8 mouse cellular contexts compared by ENCODE assay signal in genomic region chr11:60935326-60935974, GRCm38 (mm10). TPM values are rescaled to one million over a fixed set of nuclear protein-coding genes. Genes with fewer than 3 reads are reported as not detected.
DNase-seq lines count a peak whose midpoint lies in the region; ATAC-seq lines count a peak whose summit lies in the region.

No protein-coding gene starts in this region.

- intact Hi-C loops in heart, postnatal 14 days (cut with DNase I) = no loop called here
- intact Hi-C loops in left cerebral cortex, postnatal 36 days (cut with DNase I) = no loop called here

- no peak overlapping the region for H3K4me3 ChIP-seq in hindbrain, embryonic 11.5 days (ENCODE audit: low read depth, low read length)

- no peak overlapping the region for H3K9ac ChIP-seq in hindbrain, embryonic 11.5 days (ENCODE audit: low read depth, low read length)

- no peak overlapping the region for H3K4me2 ChIP-seq in hindbrain, embryonic 11.5 days (replicated peaks; ENCODE audit: low read depth, low read length)

- WGBS in hindbrain, embryonic 11.5 days = 88% methylated on average over 7 of the region's 7 CpGs

- DNase-seq in 3T3-L1 (ENCODE audit: low read depth, low spot score) = peak; percentile 94
- peak; percentile 86 for DNase-seq in Muller cell, postnatal 12 days (ENCODE audit: inconsistent ontology term)
- peak; percentile 66 to 71 for DNase-seq in heart, postnatal 14 days
- DNase-seq in left cerebral cortex, postnatal 36 days (ENCODE audit: low spot score in 2 of 2) = peak; percentile 53 to 60
- peak; percentile 65 for DNase-seq in thymus, postnatal 25 days
- no peak for DNase-seq in hindbrain, embryonic 11.5 days (ENCODE audit: low spot score)

- ATAC-seq in erythroblast, adult 5-6 weeks (replicated peaks; ENCODE audit: low FRiP score, poor library complexity, severe bottlenecking) = peak; percentile 80
- peak; percentile 80 for ATAC-seq in megakaryocyte-erythroid progenitor cell, adult 5-6 weeks (replicated peaks; ENCODE audit: low FRiP score, low TSS enrichment, poor library complexity, severe bottlenecking)
- ATAC-seq in hindbrain, embryonic 11.5 days (ENCODE audit: low FRiP score) = no peak

- H3K27me3 ChIP-seq in hindbrain, embryonic 11.5 days (ENCODE audit: control insufficient read depth, insufficient read depth, low read length) = no peaks in the 10 kb centered on the region

- peaks cover 2% of the 10 kb centered on the region; the same call in 1 of the 2 replicates for H3K4me1 ChIP-seq in hindbrain, embryonic 11.5 days (replicated peaks; ENCODE audit: control insufficient read depth, insufficient read depth, low read length)

- no peak overlapping the region for H3K27ac ChIP-seq in hindbrain, embryonic 11.5 days (ENCODE audit: low read depth, low read length)

- H3K36me3 ChIP-seq in hindbrain, embryonic 11.5 days (ENCODE audit: control insufficient read depth, insufficient read depth, low read length) = no peaks in the 10 kb centered on the region

- no peaks in the 10 kb centered on the region for H3K9me3 ChIP-seq in hindbrain, embryonic 11.5 days (ENCODE audit: control insufficient read depth, low read length)

RNA-seq across cellular contexts. Expression of gene Map2k3, which starts 3.6 kb away (rescaled TPM):
- total RNA-seq in erythroblast, adult 5-6 weeks (2015; ENCODE audit: low replicate concordance) = 28.1 and 29.7 TPM in 2 replicates
- total RNA-seq in erythroblast, adult 5-6 weeks (2017; ENCODE audit: low replicate concordance) = 21.6 and 45.6 TPM in 2 replicates
- 10 to 100 TPM; 71.2 to 77.8 TPM for total RNA-seq in heart, postnatal 14 days (2021)
- 10 to 100 TPM; 13.2 to 13.3 TPM for total RNA-seq in left cerebral cortex, postnatal 36 days (2021)
- total RNA-seq in megakaryocyte-erythroid progenitor cell, adult 5-6 weeks (2014; fragmentation: Nextera tagmentation) = 46.0 and 52.1 TPM in 2 replicates
- 13.5 and 19.1 TPM in 2 replicates for total RNA-seq in megakaryocyte-erythroid progenitor cell, adult 5-6 weeks (2017)
- 37.6 and 39.8 TPM in 2 replicates for polyA plus RNA-seq in hindbrain, embryonic 11.5 days (2014; fragmentation: Nextera tagmentation; extraction: Ambion mirVana)

RNA-seq across cellular contexts. Expression of gene Natd1, which starts 20.9 kb away (rescaled TPM):
- total RNA-seq in erythroblast, adult 5-6 weeks (2015; ENCODE audit: low replicate concordance) = 6.1 and 7.1 TPM in 2 replicates
- total RNA-seq in erythroblast, adult 5-6 weeks (2017; ENCODE audit: low replicate concordance) = 2.4 and 4.5 TPM in 2 replicates
- 10 to 100 TPM; 14.5 to 17.4 TPM for total RNA-seq in heart, postnatal 14 days (2021)
- 10 to 100 TPM in 1 of 2 experiments, 1 to 10 TPM in 1; 8.0 to 10.8 TPM for total RNA-seq in left cerebral cortex, postnatal 36 days (2021)
- total RNA-seq in megakaryocyte-erythroid progenitor cell, adult 5-6 weeks (2014; fragmentation: Nextera tagmentation) = 5.8 and 9.2 TPM in 2 replicates
- total RNA-seq in megakaryocyte-erythroid progenitor cell, adult 5-6 weeks (2017) = 1.4 and 2.2 TPM in 2 replicates
- polyA plus RNA-seq in hindbrain, embryonic 11.5 days (2014; fragmentation: Nextera tagmentation; extraction: Ambion mirVana) = 18.8 and 19.8 TPM in 2 replicates

RNA-seq across cellular contexts. Expression of gene Tmem11, which starts 56.4 kb away (rescaled TPM):
- 1.9 and 8.8 TPM in 2 replicates for total RNA-seq in erythroblast, adult 5-6 weeks (2015; ENCODE audit: low replicate concordance)
- total RNA-seq in erythroblast, adult 5-6 weeks (2017; ENCODE audit: low replicate concordance) = 7.2 and 13.5 TPM in 2 replicates
- total RNA-seq in heart, postnatal 14 days (2021) = 10 to 100 TPM; 30.0 to 33.3 TPM
- 10 to 100 TPM; 28.3 to 28.4 TPM for total RNA-seq in left cerebral cortex, postnatal 36 days (2021)
- 33.3 and 41.4 TPM in 2 replicates for total RNA-seq in megakaryocyte-erythroid progenitor cell, adult 5-6 weeks (2014; fragmentation: Nextera tagmentation)
- 78.6 and 101 TPM in 2 replicates for total RNA-seq in megakaryocyte-erythroid progenitor cell, adult 5-6 weeks (2017)
- polyA plus RNA-seq in hindbrain, embryonic 11.5 days (2014; fragmentation: Nextera tagmentation; extraction: Ambion mirVana) = 62.4 and 64.8 TPM in 2 replicates
